21 mouse cellular contexts compared by ENCODE assay signal in the genomic region with DNA sequence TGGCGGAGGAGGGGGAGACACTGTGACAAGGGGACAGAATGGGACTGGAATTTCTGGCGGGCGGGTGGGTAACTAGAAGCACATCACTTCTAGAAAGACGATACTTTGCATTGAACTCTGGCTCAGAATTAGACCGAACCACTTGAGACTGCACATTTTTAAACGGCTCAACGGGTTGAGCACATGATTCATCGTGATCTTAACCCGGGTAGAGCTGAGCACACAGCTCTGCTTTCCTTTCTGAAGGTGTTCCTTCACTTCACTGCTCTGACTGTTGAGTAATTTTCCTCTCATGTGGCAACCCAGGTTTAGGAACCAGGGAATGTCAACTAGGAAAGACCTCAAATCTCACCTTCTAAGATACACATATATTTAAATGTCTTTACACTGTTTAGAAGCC.
"Had no signal": no experiment of that assay in that cellular context is flagged by ENCODE, and none has a peak within 500 bp of the region (broad histone marks: within the 10 kb centered on the region; RNA-seq: fewer than 3 reads in every experiment).

No protein-coding gene starts in this region.

- H3K36me3 ChIP-seq: liver, embryonic 15.5 days; lung, embryonic 15.5 days; midbrain, embryonic 10.5 days; midbrain, embryonic 12.5 days; neural tube, embryonic 13.5 days; neural tube, embryonic 15.5 days had no signal

- H3K27ac ChIP-seq: liver, embryonic 15.5 days; lung, embryonic 15.5 days; macrophage; midbrain, embryonic 10.5 days; midbrain, embryonic 12.5 days; neural tube, embryonic 13.5 days; neural tube, embryonic 15.5 days had no signal

- H3K9me3 ChIP-seq: liver, embryonic 15.5 days; lung, embryonic 15.5 days; midbrain, embryonic 10.5 days; midbrain, embryonic 12.5 days; neural tube, embryonic 13.5 days; neural tube, embryonic 15.5 days had no signal

- DNase-seq: liver, postnatal 0 days; lung, adult 2 months; lung, postnatal 10 days; midbrain, embryonic 14.5 days; retina, postnatal 1 day; right cerebral cortex, adult 18-20 months; right cerebral cortex, postnatal 25 days; right cerebral cortex, postnatal 4 days; spleen, adult 18-20 months; thymus, adult 18-20 months; thymus, postnatal 14 days; thymus, postnatal 36 days had no signal

- H3K4me3 ChIP-seq: liver, embryonic 15.5 days; lung, embryonic 15.5 days; midbrain, embryonic 10.5 days; midbrain, embryonic 12.5 days; myocyte; neural tube, embryonic 13.5 days; neural tube, embryonic 15.5 days had no signal

- H3K4me1 ChIP-seq: liver, embryonic 15.5 days; lung, embryonic 15.5 days; midbrain, embryonic 10.5 days; midbrain, embryonic 12.5 days; neural tube, embryonic 13.5 days; neural tube, embryonic 15.5 days had no signal

- H3K4me2 ChIP-seq: liver, embryonic 15.5 days; lung, embryonic 15.5 days; midbrain, embryonic 12.5 days; neural tube, embryonic 13.5 days; neural tube, embryonic 15.5 days had no signal

- H3K9ac ChIP-seq: liver, embryonic 15.5 days; liver, postnatal 0 days; lung, embryonic 15.5 days; midbrain, embryonic 12.5 days; neural tube, embryonic 13.5 days; neural tube, embryonic 15.5 days had no signal

- ATAC-seq: liver, postnatal 0 days; midbrain, embryonic 16.5 days had no signal

- H3K27me3 ChIP-seq: liver, embryonic 15.5 days; lung, embryonic 15.5 days; midbrain, embryonic 12.5 days; neural tube, embryonic 13.5 days; neural tube, embryonic 15.5 days had no signal
